Mouse (Mus musculus): ENCODE results near the gene Taf1b.

Gene Taf1b

GRCm38 (mm10) chr12:24603266-24603665 lies 105.1 kb downstream of the Taf1b start:
- peak; percentile 33 to 68 for DNase-seq (ENCODE audit: low spot score in 2 of 2)

- DNase-seq (ENCODE audit: low spot score in 2 of 2): no peak
Measured at GRCm38 (mm10) chr12:24606166-24606565, 108.0 kb downstream of the Taf1b start.

All from thymus, postnatal 10 days (tissue).